Comparison of ENCODE assay signal across 11 mouse cellular contexts in the genomic region with DNA sequence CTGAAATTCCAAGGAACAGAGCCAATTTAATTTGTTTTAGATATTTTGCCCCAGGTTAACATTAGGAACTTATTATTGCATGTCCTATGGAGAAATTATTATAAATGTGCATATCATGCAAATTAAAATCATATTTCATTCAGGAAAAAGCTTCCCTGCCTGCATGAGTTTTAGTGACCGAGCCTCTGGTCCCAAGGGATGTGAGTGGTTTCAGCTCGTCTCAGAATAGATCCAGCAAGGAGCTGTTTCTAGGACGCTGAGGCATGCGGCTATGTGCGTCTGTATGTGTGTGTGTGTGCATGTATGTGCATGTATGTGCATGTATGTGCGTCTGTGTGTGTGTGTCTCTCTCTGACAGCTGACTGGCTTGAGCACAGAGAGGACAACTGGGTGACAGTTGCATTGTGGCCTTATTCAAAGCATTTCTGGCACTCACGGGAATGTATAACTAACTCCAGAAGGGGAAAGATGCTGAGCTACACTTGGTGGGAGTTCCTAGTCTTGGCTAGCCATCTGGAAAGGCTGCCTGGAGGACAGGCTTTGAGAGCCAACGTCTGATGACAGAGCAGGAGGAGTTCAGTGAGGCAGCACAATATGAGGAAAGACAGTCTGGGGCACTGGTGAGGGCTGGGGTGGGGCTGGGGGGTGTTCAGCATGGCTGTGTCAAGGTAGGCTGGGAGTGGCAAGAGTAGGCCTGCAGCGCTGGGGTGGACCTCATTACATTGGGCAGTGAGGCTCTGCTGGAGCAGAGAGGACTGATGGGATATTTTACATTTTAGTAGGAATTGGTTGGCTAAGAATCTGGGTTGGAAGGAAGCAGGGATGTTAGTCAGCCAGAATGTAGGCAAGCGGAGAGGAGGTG.
A peak's percentile ranks its signal among the peaks of the same experiment; 100 is the strongest.
DNase-seq lines count a peak whose midpoint lies in the region; ATAC-seq and TF ChIP-seq lines count a peak whose summit lies in the region.
"Had no signal": no experiment of that assay in that cellular context is flagged by ENCODE, and none has a peak within 500 bp of the region (broad histone marks: within the 10 kb centered on the region; RNA-seq: fewer than 3 reads in every experiment).

No protein-coding gene starts in this region.

- no peak overlapping the region for H3K4me2 ChIP-seq in midbrain, embryonic 14.5 days (ENCODE audit: low read length)
- no peak overlapping the region for H3K4me2 ChIP-seq in midbrain, embryonic 13.5 days (replicated peaks)
- H3K4me2 ChIP-seq in hindbrain, postnatal 0 days (ENCODE audit: low read depth, low read length), result no peak overlapping the region
- H3K4me2 ChIP-seq: liver, embryonic 11.5 days had no signal

- WGBS in midbrain, embryonic 14.5 days, result 72% methylated on average over 10 of the region's 10 CpGs
- 76% methylated on average over 10 of the region's 10 CpGs for WGBS in midbrain, embryonic 13.5 days
- WGBS in hindbrain, postnatal 0 days, result 51% methylated on average over 10 of the region's 10 CpGs

- H3K27me3 ChIP-seq in midbrain, embryonic 14.5 days (ENCODE audit: control insufficient read depth, insufficient read depth, low read length), result no peaks in the 10 kb centered on the region
- H3K27me3 ChIP-seq in midbrain, embryonic 13.5 days, result no peaks in the 10 kb centered on the region
- no peaks in the 10 kb centered on the region for H3K27me3 ChIP-seq in hindbrain, postnatal 0 days (ENCODE audit: insufficient read depth, low read length)

- no peak for DNase-seq in gastrocnemius, adult 2 months
- DNase-seq in gastrocnemius, postnatal 14 days, result no peak
- peak; percentile 49 for DNase-seq in midbrain, embryonic 14.5 days
- peak; percentile 65 for DNase-seq in hindbrain, postnatal 0 days (ENCODE audit: low spot score)
- no peak for DNase-seq in c-Kit-positive CD71-positive TER-119-positive erythroid progenitor cells, embryonic 14.5 days (ENCODE audit: low spot score)
- DNase-seq: kidney, adult 8-10 months; thymus, postnatal 25 days had no signal

- no peak overlapping the region for H3K9ac ChIP-seq in midbrain, embryonic 14.5 days (replicated peaks; ENCODE audit: low read length)
- H3K9ac ChIP-seq in midbrain, embryonic 13.5 days (replicated peaks), result no peak overlapping the region
- no peak overlapping the region for H3K9ac ChIP-seq in hindbrain, postnatal 0 days (replicated peaks; ENCODE audit: low read length)

- TF ChIP-seq CTCF in gastrocnemius, adult 2 months (IDR thresholded peaks at IDR 0.05), result no peak
- no peak for TF ChIP-seq CTCF in hindbrain, postnatal 0 days (IDR thresholded peaks at IDR 0.05; ENCODE audit: low read depth)

- intact Hi-C loops in gastrocnemius, adult 2 months (cut with DNase I), result no loop called here
- intact Hi-C loops in gastrocnemius, postnatal 14 days (cut with DNase I; ENCODE audit: low total_unique reads), result loop anchor here (5.0 kb wide), 1 partner anchor 35 kb away; no protein-coding TSS in a partner anchor

- H3K4me3 ChIP-seq in gastrocnemius, adult 2 months, result no peak overlapping the region
- no peak overlapping the region for H3K4me3 ChIP-seq in midbrain, embryonic 14.5 days (replicated peaks; ENCODE audit: low read depth, low read length)
- no peak overlapping the region for H3K4me3 ChIP-seq in midbrain, embryonic 13.5 days (replicated peaks)
- H3K4me3 ChIP-seq in hindbrain, postnatal 0 days (ENCODE audit: low read length), result no peak overlapping the region
- H3K4me3 ChIP-seq: erythroblast, embryonic 14.5 days had no signal

- H3K4me1 ChIP-seq in midbrain, embryonic 14.5 days (ENCODE audit: control insufficient read depth, insufficient read depth, low read length), result 0 out of 2 replicates have a peak, but pooled peaks cover 7% of the 10 kb centered on the region
- 0 out of 2 replicates have a peak, but pooled peaks cover 4% of the 10 kb centered on the region for H3K4me1 ChIP-seq in midbrain, embryonic 13.5 days (replicated peaks)
- H3K4me1 ChIP-seq in hindbrain, postnatal 0 days (ENCODE audit: insufficient read depth, low read length), result peaks cover 3% of the 10 kb centered on the region; the same call in 1 of the 2 replicates

- no peak for ATAC-seq in midbrain, embryonic 14.5 days (ENCODE audit: low FRiP score, low TSS enrichment)
- ATAC-seq in midbrain, embryonic 13.5 days, result no peak
- peak; percentile 70 for ATAC-seq in hindbrain, postnatal 0 days
- ATAC-seq in megakaryocyte progenitor cell, adult 5-6 weeks (replicated peaks; ENCODE audit: poor library complexity), result no peak

- H3K36me3 ChIP-seq in midbrain, embryonic 14.5 days (ENCODE audit: control insufficient read depth, insufficient read depth, low read length), result no peaks in the 10 kb centered on the region
- no peaks in the 10 kb centered on the region for H3K36me3 ChIP-seq in midbrain, embryonic 13.5 days
- no peaks in the 10 kb centered on the region for H3K36me3 ChIP-seq in hindbrain, postnatal 0 days (ENCODE audit: insufficient read depth, low read length)

- 0 out of 2 replicates have a peak overlapping the region, but pooled peaks have one; percentile 16 for H3K27ac ChIP-seq in gastrocnemius, adult 2 months
- H3K27ac ChIP-seq in midbrain, embryonic 14.5 days (replicated peaks; ENCODE audit: low read depth, low read length), result peak overlapping the region; percentile 55
- H3K27ac ChIP-seq in midbrain, embryonic 13.5 days, result no peak overlapping the region; the same call in 1 of the 2 replicates
- H3K27ac ChIP-seq in hindbrain, postnatal 0 days, result peak overlapping the region; percentile 48; the same call in 1 of the 2 replicates

- H3K9me3 ChIP-seq in midbrain, embryonic 14.5 days (ENCODE audit: control insufficient read depth, low read length), result no peaks in the 10 kb centered on the region
- H3K9me3 ChIP-seq in midbrain, embryonic 13.5 days, result no peaks in the 10 kb centered on the region; the same call in 1 of the 2 replicates
- H3K9me3 ChIP-seq in hindbrain, postnatal 0 days (ENCODE audit: low read length), result no peaks in the 10 kb centered on the region

Comparison
In these comparisons a context has a peak if more than half of its experiments do, and no peak if none do; other contexts are left out.
1. DNase-seq: peak in midbrain, embryonic 14.5 days (single experiment) and hindbrain, postnatal 0 days (single experiment); none in gastrocnemius, adult 2 months (single experiment), gastrocnemius, postnatal 14 days (single experiment) and c-Kit-positive CD71-positive TER-119-positive erythroid progenitor cells, embryonic 14.5 days (single experiment).